Mouse (Mus musculus) heart, adult 2 months (tissue): ENCODE measurements around the gene Skor1.

Experiments
- CTCF ChIP-seq: fragments of 200-600 bp; IDR thresholded peaks from 2 replicates; pipeline ENCODE4 v1.8.1; 2022; ENCODE audit warnings: antibody characterized with exemption, mild to moderate bottlenecking, moderate library complexity
- POLR2A ChIP-seq: fragments of 200-500 bp; IDR thresholded peaks from 2 replicates; pipeline ENCODE4 v1.6.1; 2011; ENCODE audit warnings: mild to moderate bottlenecking, low read depth, low read length, control low read depth; ENCODE audit not compliant: insufficient read depth

DNA sequence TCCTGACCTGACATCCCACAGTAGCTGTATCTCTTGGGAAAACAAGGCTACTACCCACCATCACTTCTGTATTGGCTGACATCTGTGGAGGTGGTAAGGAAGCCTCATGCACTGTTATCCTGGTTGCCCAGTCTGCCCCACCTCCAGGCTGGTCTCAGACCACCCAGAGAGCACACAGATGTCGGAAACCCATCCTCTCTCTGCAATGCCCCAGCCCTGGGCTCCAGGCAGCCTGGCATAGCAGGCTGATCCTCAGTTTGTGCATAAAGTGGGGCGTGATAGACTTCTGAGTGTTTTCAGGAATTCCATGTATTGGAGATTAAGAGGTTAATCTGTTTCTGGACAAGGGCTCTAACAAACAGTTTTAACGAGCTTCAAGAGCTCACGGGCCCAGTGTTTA is 46.8 kb upstream of the Skor1 start:
- TF ChIP-seq CTCF (no peak), POLR2A (no peak)
